Mouse (Mus musculus) limb, embryonic 10.5 days (tissue): ENCODE measurements around the gene Lpgat1. TPM values are rescaled to one million over a fixed set of nuclear protein-coding genes. Genes with fewer than 3 reads are reported as not detected.

Experiments
- DNase-seq: peaks from one replicate; pipeline ENCODE4 v3.0.0-alpha.2; 2017; ENCODE audit warnings: low spot score
- H3K27ac ChIP-seq: fragments of 300-500 bp; sonication (generic); 2 replicates; pipeline ENCODE4 v1.5.1; 2016; ENCODE audit warnings: mild to moderate bottlenecking
- H3K27me3 ChIP-seq: fragments of 300-500 bp; sonication (generic); 2 replicates; pipeline ENCODE4 v1.6.1; 2016; ENCODE audit warnings: low read depth, mild to moderate bottlenecking; ENCODE audit not compliant: poor library complexity, severe bottlenecking
- H3K36me3 ChIP-seq: fragments of 300-500 bp; sonication (generic); 2 replicates; pipeline ENCODE4 v1.6.1; 2016; ENCODE audit warnings: mild to moderate bottlenecking, moderate library complexity
- H3K4me1 ChIP-seq: fragments of 300-500 bp; sonication (generic); 2 replicates; pipeline ENCODE4 v1.6.1; 2016
- H3K4me3 ChIP-seq: fragments of 300-500 bp; sonication (generic); 2 replicates; pipeline ENCODE4 v1.5.1; 2016; ENCODE audit warnings: mild to moderate bottlenecking, moderate library complexity
- H3K9me3 ChIP-seq: fragments of 300-500 bp; sonication (generic); replicated peaks from 2 replicates; pipeline ENCODE4 v1.6.1; 2016; ENCODE audit warnings: mild to moderate bottlenecking
- WGBS: fragments of 180-500 bp; shearing (Covaris S2); methylation state at CpG from one replicate; pipeline ENCODE4 v1.1.7; 2016; 5-methylcytosine and 5-hydroxymethylcytosine counted together
- polyA plus RNA-seq: library from polyadenylated mRNA; unstranded; fragments of >200 nt; fragmentation: Nextera tagmentation; extraction: Ambion mirVana; gene quantifications from 2 replicates; pipeline ENCODE4 v1.2.1, GENCODE M21; 2016

The Lpgat1 gene
- polyA plus RNA-seq, 1 experiment from 2014 or later = 29.4 TPM

- WGBS = 90% methylated on average over 4 of the region's 4 CpGs
- DNase-seq = no peak
- Histone ChIP-seq H3K36me3 (peaks cover 29% of the 10 kb centered on the region), H3K4me1 (peaks cover 9% of the 10 kb centered on the region), H3K27me3 (no peaks in the 10 kb centered on the region), H3K4me3 (no peak overlapping the region), H3K27ac (no peak overlapping the region), H3K9me3 (no peaks in the 10 kb centered on the region)
These were observed 24.0 kb downstream of the Lpgat1 start for GRCm38 (mm10) chr1:191741635-191742034.

GRCm38 (mm10) chr1:191748431-191748830, 30.8 kb downstream of the Lpgat1 start:
- DNase-seq = no peak
- Histone ChIP-seq H3K4me3 (no peak overlapping the region), H3K27me3 (no peaks in the 10 kb centered on the region), H3K9me3 (no peaks in the 10 kb centered on the region), H3K36me3 (peaks cover 46% of the 10 kb centered on the region), H3K27ac (no peak overlapping the region), H3K4me1 (0 out of 2 replicates have a peak, but pooled peaks cover 6% of the 10 kb centered on the region)
- WGBS = 37% methylated on average over 1 of the region's 1 CpGs

GRCm38 (mm10) chr1:191756520-191757199, 39.0 kb downstream of the Lpgat1 start:
- Histone ChIP-seq H3K4me1 (no peaks in the 10 kb centered on the region), H3K36me3 (peaks cover 72% of the 10 kb centered on the region)

GRCm38 (mm10) chr1:191774106-191774505, 56.5 kb downstream of the Lpgat1 start:
- Histone ChIP-seq H3K4me3 (no peak overlapping the region), H3K36me3 (peaks cover 73% of the 10 kb centered on the region), H3K27ac (no peak overlapping the region), H3K9me3 (no peaks in the 10 kb centered on the region), H3K27me3 (no peaks in the 10 kb centered on the region), H3K4me1 (no peaks in the 10 kb centered on the region)
- no peak for DNase-seq
- 91% methylated on average over 5 of the region's 5 CpGs for WGBS

More at GRCm38 (mm10) chr1:191756520-191757199, 39.0 kb downstream of the Lpgat1 start:
- no peak for DNase-seq
- H3K9me3 ChIP-seq = no peaks in the 10 kb centered on the region
- H3K4me3 ChIP-seq = no peak overlapping the region
- H3K27me3 ChIP-seq = no peaks in the 10 kb centered on the region
- WGBS = 93% methylated on average over 3 of the region's 3 CpGs
- H3K27ac ChIP-seq = no peak overlapping the region

GRCm38 (mm10) chr1:191775116-191775515, 57.5 kb downstream of the Lpgat1 start:
- Histone ChIP-seq H3K4me3 (no peak overlapping the region), H3K27ac (no peak overlapping the region), H3K27me3 (no peaks in the 10 kb centered on the region), H3K36me3 (peaks cover 81% of the 10 kb centered on the region), H3K9me3 (no peaks in the 10 kb centered on the region), H3K4me1 (no peaks in the 10 kb centered on the region)
- 94% methylated on average over 8 of the region's 8 CpGs for WGBS
- DNase-seq = no peak

- Histone ChIP-seq H3K4me3 (no peak overlapping the region), H3K9me3 (no peaks in the 10 kb centered on the region), H3K36me3 (peaks cover 85% of the 10 kb centered on the region), H3K27ac (no peak overlapping the region), H3K27me3 (no peaks in the 10 kb centered on the region), H3K4me1 (no peaks in the 10 kb centered on the region)
- WGBS = 64% methylated on average over 8 of the region's 8 CpGs
- DNase-seq = no peak
These were observed 59.9 kb downstream of the Lpgat1 start for GRCm38 (mm10) chr1:191777521-191777920.

- no peaks in the 10 kb centered on the region for H3K9me3 ChIP-seq
- no peaks in the 10 kb centered on the region for H3K27me3 ChIP-seq
- no peak overlapping the region for H3K4me3 ChIP-seq
- H3K4me1 ChIP-seq = no peaks in the 10 kb centered on the region
- no peak for DNase-seq
- H3K27ac ChIP-seq = no peak overlapping the region
- H3K36me3 ChIP-seq = peaks cover 68% of the 10 kb centered on the region
- 91% methylated on average over 1 of the region's 1 CpGs for WGBS
These were observed 62.8 kb downstream of the Lpgat1 start for GRCm38 (mm10) chr1:191780470-191780869.

GRCm38 (mm10) chr1:191785108-191785507, 67.5 kb downstream of the Lpgat1 start:
- 0 out of 2 replicates have a peak, but pooled peaks cover 4% of the 10 kb centered on the region for H3K9me3 ChIP-seq
- H3K27me3 ChIP-seq = no peaks in the 10 kb centered on the region
- DNase-seq = no peak
- 80% methylated on average over 11 of the region's 11 CpGs for WGBS
- no peak overlapping the region; the same call in 1 of the 2 replicates for H3K27ac ChIP-seq
- no peak overlapping the region for H3K4me3 ChIP-seq
- peaks cover 9% of the 10 kb centered on the region; the same call in 1 of the 2 replicates for H3K4me1 ChIP-seq
- H3K36me3 ChIP-seq = peaks cover 22% of the 10 kb centered on the region

GRCm38 (mm10) chr1:191786255-191786654, 68.6 kb downstream of the Lpgat1 start:
- H3K27me3 ChIP-seq = no peaks in the 10 kb centered on the region
- no peak overlapping the region for H3K27ac ChIP-seq
- DNase-seq = no peak
- peaks cover 11% of the 10 kb centered on the region; the same call in 1 of the 2 replicates for H3K36me3 ChIP-seq
- no peak overlapping the region for H3K4me3 ChIP-seq
- 0 out of 2 replicates have a peak, but pooled peaks cover 4% of the 10 kb centered on the region for H3K9me3 ChIP-seq
- peaks cover 9% of the 10 kb centered on the region; the same call in 1 of the 2 replicates for H3K4me1 ChIP-seq
- WGBS = 69% methylated on average over 6 of the region's 6 CpGs

- H3K9me3 ChIP-seq = 0 out of 2 replicates have a peak, but pooled peaks cover 4% of the 10 kb centered on the region
- H3K27ac ChIP-seq = no peak overlapping the region
- no peaks in the 10 kb centered on the region for H3K27me3 ChIP-seq
- WGBS = 38% methylated on average over 3 of the region's 4 CpGs
- peaks cover 9% of the 10 kb centered on the region; the same call in 1 of the 2 replicates for H3K4me1 ChIP-seq
- no peak for DNase-seq
- H3K4me3 ChIP-seq = no peak overlapping the region
- peaks cover 7% of the 10 kb centered on the region; the same call in 1 of the 2 replicates for H3K36me3 ChIP-seq
These were observed 69.7 kb downstream of the Lpgat1 start for GRCm38 (mm10) chr1:191787379-191787778.

- Histone ChIP-seq H3K27ac (no peak overlapping the region), H3K36me3 (no peaks in the 10 kb centered on the region), H3K4me1 (peaks cover 3% of the 10 kb centered on the region; the same call in 1 of the 2 replicates), H3K9me3 (0 out of 2 replicates have a peak, but pooled peaks cover 4% of the 10 kb centered on the region), H3K4me3 (no peak overlapping the region), H3K27me3 (no peaks in the 10 kb centered on the region)
- no peak for DNase-seq
- 88% methylated on average over 8 of the region's 8 CpGs for WGBS
These were observed 75.4 kb downstream of the Lpgat1 start for GRCm38 (mm10) chr1:191792991-191793390.

- Histone ChIP-seq H3K27me3 (no peaks in the 10 kb centered on the region), H3K4me1 (peaks cover 3% of the 10 kb centered on the region; the same call in 1 of the 2 replicates), H3K36me3 (no peaks in the 10 kb centered on the region), H3K27ac (no peak overlapping the region; the same call in 1 of the 2 replicates), H3K4me3 (no peak overlapping the region), H3K9me3 (0 out of 2 replicates have a peak, but pooled peaks cover 3% of the 10 kb centered on the region)
- 85% methylated on average over 7 of the region's 7 CpGs for WGBS
- no peak for DNase-seq
These were observed 76.4 kb downstream of the Lpgat1 start for GRCm38 (mm10) chr1:191793888-191794532.
